Mouse (Mus musculus): Measurements from ENCODE around the gene Morf4l2.

- TF ChIP-seq CTCF (IDR thresholded peaks at IDR 0.05; ENCODE audit: control insufficient read depth, insufficient read depth, insufficient read length): no peak
- no peak for TF ChIP-seq MAX (IDR thresholded peaks at IDR 0.05)
- TF ChIP-seq USF1 (IDR thresholded peaks at IDR 0.05; ENCODE audit: low read depth): no peak
- TF ChIP-seq MYOG (IDR thresholded peaks at IDR 0.05; ENCODE audit: control insufficient read depth, extremely low read depth, insufficient read length): no peak
- no peak for TF ChIP-seq FOSL1 (IDR thresholded peaks at IDR 0.05; ENCODE audit: insufficient read depth, low read length, poor library complexity, severe bottlenecking)
- TF ChIP-seq MYOD1 (IDR thresholded peaks at IDR 0.05; ENCODE audit: control insufficient read depth, insufficient read length, low read depth): no peak
- TF ChIP-seq CEBPB (IDR thresholded peaks at IDR 0.05; ENCODE audit: low read depth): no peak
Measured at GRCm38 (mm10) chrX:136755464-136755863, 12.0 kb upstream of the Morf4l2 start.
